Mouse (Mus musculus): ENCODE measurements around the gene Olfr535. TPM values are rescaled to one million over a fixed set of nuclear protein-coding genes. Genes with fewer than 3 reads are reported as not detected.

Gene Olfr535
- total and polyA plus RNA-seq, 3 experiments: not detected

GRCm38 (mm10) chr7:140477886-140478285, 6.1 kb upstream of the Olfr535 start:
- in situ Hi-C loops (cut with MboI; ENCODE audit: low pct_ligation_motif_present, low pct_unique_long_range_greater_than_20kb, low sequenced_read_pairs) (no loop called here), dilution Hi-C loops (cut with MboI; ENCODE audit: extremely low pct_ligation_motif_present, extremely low pct_unique_long_range_greater_than_20kb, low sequenced_read_pairs) (no loop called here)
- Histone ChIP-seq H3K9ac (ENCODE audit: insufficient read depth, low read depth) (no peak overlapping the region), H3K4me1 (ENCODE audit: control insufficient read depth in 1 of 2, insufficient read depth in 2 of 2) (no peaks in the 10 kb centered on the region), H3K27ac (ENCODE audit: insufficient read depth, low read depth) (no peak overlapping the region), H3K9me3 (replicated peaks; ENCODE audit: low read length) (no peaks in the 10 kb centered on the region), H3K79me2 (replicated peaks; ENCODE audit: control insufficient read depth, extremely low read depth, insufficient read depth, poor library complexity, severe bottlenecking) (no peaks in the 10 kb centered on the region), H3K4me2 (ENCODE audit: insufficient read depth, low read depth, poor library complexity, severe bottlenecking) (no peak overlapping the region), H3K4me3 (replicated peaks in 1 of 3; ENCODE audit: low read depth in 2 of 3, low read length in 2 of 3, poor library complexity in 1 of 3) (no peak overlapping the region), H3K36me3 (replicated peaks in 1 of 2; ENCODE audit: control insufficient read depth in 1 of 2, insufficient read depth in 1 of 2, low read length in 1 of 2) (no peaks in the 10 kb centered on the region), H3K27me3 (replicated peaks) (peaks cover 68% of the 10 kb centered on the region)
- no peak for DNase-seq (ENCODE audit: extremely low read depth)
- TF ChIP-seq MAFK (IDR thresholded peaks at IDR 0.05; ENCODE audit: insufficient replicate concordance, low read length): no peak
- TF ChIP-seq UBTF (IDR thresholded peaks at IDR 0.05; ENCODE audit: low read depth, low read length): no peak
- TF ChIP-seq JUN (IDR thresholded peaks at IDR 0.05; ENCODE audit: insufficient read depth, low read depth, low read length): no peak
- TF ChIP-seq MYC (IDR thresholded peaks at IDR 0.05; ENCODE audit: low read depth, low read length): no peak
- TF ChIP-seq TBP (conservative IDR thresholded peaks at IDR 0.05; ENCODE audit: low read depth, low read length): no peak
- TF ChIP-seq ZMIZ1 (IDR thresholded peaks at IDR 0.05; ENCODE audit: low read depth, low read length): no peak
- no peak for TF ChIP-seq ZNF384 (IDR thresholded peaks at IDR 0.05; ENCODE audit: low read depth, low read length)
- TF ChIP-seq CHD2 (IDR thresholded peaks at IDR 0.05; ENCODE audit: low read length): no peak
- no peak for TF ChIP-seq ZKSCAN1 (IDR thresholded peaks at IDR 0.05; ENCODE audit: borderline replicate concordance, low read depth, low read length)
- TF ChIP-seq CTCF (conservative IDR thresholded peaks at IDR 0.05 in 1 of 2, IDR thresholded peaks at IDR 0.05 in 1 of 2; ENCODE audit: low read depth in 2 of 2, low read length in 2 of 2): no peak
- TF ChIP-seq ETS1 (conservative IDR thresholded peaks at IDR 0.05; ENCODE audit: low read depth, low read length): no peak
- no peak for TF ChIP-seq USF1 (IDR thresholded peaks at IDR 0.05; ENCODE audit: low read depth, low read length)
- no peak for TF ChIP-seq JUND (conservative IDR thresholded peaks at IDR 0.05; ENCODE audit: low read depth, low read length)
- TF ChIP-seq NRF1 (IDR thresholded peaks at IDR 0.05; ENCODE audit: low read depth, low read length): no peak
- TF ChIP-seq MAX (IDR thresholded peaks at IDR 0.05; ENCODE audit: low read length): no peak
- TF ChIP-seq E2F4 (IDR thresholded peaks at IDR 0.05; ENCODE audit: insufficient replicate concordance, low read depth, low read length): no peak
- no peak for TF ChIP-seq BHLHE40 (IDR thresholded peaks at IDR 0.05; ENCODE audit: low read depth, low read length)

- Histone ChIP-seq H3K9me3 (replicated peaks; ENCODE audit: low read length) (no peaks in the 10 kb centered on the region), H3K4me2 (ENCODE audit: insufficient read depth, low read depth, poor library complexity, severe bottlenecking) (no peak overlapping the region), H3K4me3 (replicated peaks in 1 of 3; ENCODE audit: low read depth in 2 of 3, low read length in 2 of 3, poor library complexity in 1 of 3) (no peak overlapping the region), H3K9ac (ENCODE audit: insufficient read depth, low read depth) (no peak overlapping the region), H3K4me1 (ENCODE audit: control insufficient read depth in 1 of 2, insufficient read depth in 2 of 2) (no peaks in the 10 kb centered on the region), H3K79me2 (replicated peaks; ENCODE audit: control insufficient read depth, extremely low read depth, insufficient read depth, poor library complexity, severe bottlenecking) (no peaks in the 10 kb centered on the region), H3K36me3 (replicated peaks in 1 of 2; ENCODE audit: control insufficient read depth in 1 of 2, insufficient read depth in 1 of 2, low read length in 1 of 2) (no peaks in the 10 kb centered on the region), H3K27ac (ENCODE audit: insufficient read depth, low read depth) (no peak overlapping the region), H3K27me3 (replicated peaks) (peaks cover 72% of the 10 kb centered on the region)
- TF ChIP-seq NELFE (IDR thresholded peaks at IDR 0.05; ENCODE audit: low read depth, low read length): no peak
- TF ChIP-seq ZNF384 (IDR thresholded peaks at IDR 0.05; ENCODE audit: low read depth, low read length): no peak
- TF ChIP-seq TCF12 (IDR thresholded peaks at IDR 0.05; ENCODE audit: low read depth, low read length): no peak
- no peak for TF ChIP-seq BHLHE40 (IDR thresholded peaks at IDR 0.05; ENCODE audit: low read depth, low read length)
- no peak for TF ChIP-seq HCFC1 (IDR thresholded peaks at IDR 0.05; ENCODE audit: low read depth, low read length)
- no peak for TF ChIP-seq KAT2A (IDR thresholded peaks at IDR 0.05; ENCODE audit: insufficient replicate concordance, low read length)
- no peak for TF ChIP-seq ETS1 (conservative IDR thresholded peaks at IDR 0.05; ENCODE audit: low read depth, low read length)
- no peak for TF ChIP-seq SIN3A (IDR thresholded peaks at IDR 0.05; ENCODE audit: low read length)
- TF ChIP-seq RCOR1 (conservative IDR thresholded peaks at IDR 0.05; ENCODE audit: low read depth, low read length): no peak
- in situ Hi-C loops (cut with MboI; ENCODE audit: low pct_ligation_motif_present, low pct_unique_long_range_greater_than_20kb, low sequenced_read_pairs) (no loop called here), dilution Hi-C loops (cut with MboI; ENCODE audit: extremely low pct_ligation_motif_present, extremely low pct_unique_long_range_greater_than_20kb, low sequenced_read_pairs) (no loop called here)
- no peak for DNase-seq (ENCODE audit: extremely low read depth)
Observed at GRCm38 (mm10) chr7:140478733-140479132, 5.3 kb upstream of the Olfr535 start.

Data from CH12.LX (cell line).